Mouse (Mus musculus) lung, adult 2 months (tissue): ENCODE results near the gene Zfp3.

ENCODE experiments used
- CTCF ChIP-seq: fragments of 200-500 bp; IDR thresholded peaks from 2 replicates; pipeline ENCODE4 v1.5.1; 2011; ENCODE audit warnings: mild to moderate bottlenecking, low read length, control low read depth; ENCODE audit not compliant: insufficient read depth
- POLR2A ChIP-seq: fragments of 200-500 bp; IDR thresholded peaks from 2 replicates; pipeline ENCODE4 v1.6.1; 2011; ENCODE audit warnings: low read depth, mild to moderate bottlenecking, control low read depth, low read length, borderline replicate concordance; ENCODE audit errors: extremely low read depth

GRCm38 (mm10) chr11:70731178-70731577, 32.8 kb upstream of the Zfp3 start:
- TF ChIP-seq CTCF = no peak
- no peak for TF ChIP-seq POLR2A
